ENCODE assay signal across 8 mouse cellular contexts in genomic region chr9:20877118-20878040, GRCm38 (mm10). TPM values are rescaled to one million over a fixed set of nuclear protein-coding genes. Genes with fewer than 3 reads are reported as not detected.
DNase-seq lines count a peak whose midpoint lies in the region; ATAC-seq and TF ChIP-seq lines count a peak whose summit lies in the region.

No protein-coding gene starts in this region.

- H3K9ac ChIP-seq in liver, embryonic 13.5 days: peak overlapping the region; percentile 63

- TF ChIP-seq POLR2A in thymus, adult 2 months (IDR thresholded peaks at IDR 0.05; ENCODE audit: control insufficient read depth, extremely low read depth, insufficient read depth, low read length, poor library complexity): no peak

- no peaks in the 10 kb centered on the region for H3K27me3 ChIP-seq in erythroblast, embryonic 14.5 days (ENCODE audit: control insufficient read depth)
- H3K27me3 ChIP-seq in thymus, adult 2 months (ENCODE audit: control insufficient read depth, insufficient read depth, low read length): no peaks in the 10 kb centered on the region
- H3K27me3 ChIP-seq in liver, embryonic 13.5 days: no peaks in the 10 kb centered on the region

- ATAC-seq in erythroblast, adult 5-6 weeks (replicated peaks; ENCODE audit: low FRiP score, poor library complexity, severe bottlenecking): no peak
- ATAC-seq in liver, embryonic 13.5 days (ENCODE audit: low read depth): no peak

- peaks cover 10% of the 10 kb centered on the region; the same call in 1 of the 2 replicates for H3K36me3 ChIP-seq in erythroblast, embryonic 14.5 days (ENCODE audit: control insufficient read depth)
- H3K36me3 ChIP-seq in thymus, adult 2 months (ENCODE audit: control insufficient read depth, insufficient read depth, low read length): no peaks in the 10 kb centered on the region
- H3K36me3 ChIP-seq in liver, embryonic 13.5 days: peaks cover 5% of the 10 kb centered on the region

- DNase-seq in thymus, adult 2 months: no peak
- DNase-seq in thymus, postnatal 4 days: no peak
- DNase-seq in liver, embryonic 13.5 days: no peak
- DNase-seq in embryo, embryonic 10.5 days (ENCODE audit: low spot score): no peak
- DNase-seq in left cerebral cortex, postnatal 14 days (ENCODE audit: low spot score in 2 of 2): no peak
- DNase-seq in cerebellum, postnatal 36 days: no peak

- 31% methylated on average over 14 of the region's 14 CpGs for WGBS in thymus, adult 2 months
- 30% methylated on average over 14 of the region's 14 CpGs for WGBS in liver, embryonic 13.5 days (ENCODE audit: insufficient replicate concordance)

- H3K4me1 ChIP-seq in erythroblast, embryonic 14.5 days (ENCODE audit: control insufficient read depth): peaks cover 40% of the 10 kb centered on the region
- H3K4me1 ChIP-seq in thymus, adult 2 months (replicated peaks; ENCODE audit: control insufficient read depth, insufficient read depth, low read length): peaks cover 7% of the 10 kb centered on the region
- H3K4me1 ChIP-seq in liver, embryonic 13.5 days (replicated peaks): peaks cover 29% of the 10 kb centered on the region

- no peaks in the 10 kb centered on the region for H3K9me3 ChIP-seq in erythroblast, embryonic 14.5 days (ENCODE audit: control insufficient read depth, low read length)
- H3K9me3 ChIP-seq in liver, embryonic 13.5 days (replicated peaks): no peaks in the 10 kb centered on the region

- H3K27ac ChIP-seq in thymus, adult 2 months (ENCODE audit: control insufficient read depth, insufficient read depth, low read length): no peak overlapping the region
- H3K27ac ChIP-seq in liver, embryonic 13.5 days: peak overlapping the region; percentile 90

- intact Hi-C loops in left cerebral cortex, postnatal 14 days (cut with DNase I): no loop called here

- peak overlapping the region; percentile 88 for H3K4me2 ChIP-seq in liver, embryonic 13.5 days

- TF ChIP-seq CTCF in thymus, adult 2 months (IDR thresholded peaks at IDR 0.05; ENCODE audit: borderline replicate concordance, control insufficient read depth, extremely low read depth, insufficient read depth, low read length, poor library complexity): no peak

- peak overlapping the region; percentile 68 for H3K4me3 ChIP-seq in erythroblast, embryonic 14.5 days (replicated peaks)
- peak overlapping the region; percentile 53 for H3K4me3 ChIP-seq in thymus, adult 2 months (ENCODE audit: control insufficient read depth, insufficient read depth, low read length)
- H3K4me3 ChIP-seq in liver, embryonic 13.5 days (replicated peaks): peak overlapping the region; percentile 60

RNA-seq across cellular contexts. Expression of gene Angptl6, which starts 2.1 kb away (rescaled TPM):
- 0.06 and 0.19 TPM in 2 replicates for polyA plus RNA-seq in erythroblast, embryonic 14.5 days (2012)
- total RNA-seq in erythroblast, adult 5-6 weeks (2015; ENCODE audit: low replicate concordance): not detected in 2 replicates
- total RNA-seq in erythroblast, adult 5-6 weeks (2017; ENCODE audit: low replicate concordance): not detected in 2 replicates
- 8.7 and 8.8 TPM in 2 replicates for polyA plus RNA-seq in thymus, adult 2 months (2012; rRNA removed)
- 9.4 and 10.1 TPM in 2 replicates for polyA plus RNA-seq in liver, embryonic 13.5 days (2015; fragmentation: Nextera tagmentation; extraction: Ambion mirVana)
- 10 to 100 TPM; 10.3 to 11.1 TPM for total RNA-seq in left cerebral cortex, postnatal 14 days (2021)

RNA-seq across cellular contexts. Expression of gene A230050P20Rik, which starts 8.9 kb away (rescaled TPM):
- polyA plus RNA-seq in erythroblast, embryonic 14.5 days (2012): 0.29 and 0.57 TPM in 2 replicates
- 1.3 and 1.5 TPM in 2 replicates for total RNA-seq in erythroblast, adult 5-6 weeks (2015; ENCODE audit: low replicate concordance)
- total RNA-seq in erythroblast, adult 5-6 weeks (2017; ENCODE audit: low replicate concordance): 1.4 and 4.9 TPM in 2 replicates
- 93.1 and 103 TPM in 2 replicates for polyA plus RNA-seq in thymus, adult 2 months (2012; rRNA removed)
- 4.2 and 4.8 TPM in 2 replicates for polyA plus RNA-seq in liver, embryonic 13.5 days (2015; fragmentation: Nextera tagmentation; extraction: Ambion mirVana)
- 10 to 100 TPM; 54.4 to 57.9 TPM for total RNA-seq in left cerebral cortex, postnatal 14 days (2021)

RNA-seq across cellular contexts. Expression of gene Ppan, which starts 10.6 kb away (rescaled TPM):
- polyA plus RNA-seq in erythroblast, embryonic 14.5 days (2012): 14.9 and 16.4 TPM in 2 replicates
- 2.3 and 9.8 TPM in 2 replicates for total RNA-seq in erythroblast, adult 5-6 weeks (2015; ENCODE audit: low replicate concordance)
- 13.0 and 15.4 TPM in 2 replicates for total RNA-seq in erythroblast, adult 5-6 weeks (2017; ENCODE audit: low replicate concordance)
- polyA plus RNA-seq in thymus, adult 2 months (2012; rRNA removed): 121 and 140 TPM in 2 replicates
- 89.6 and 90.5 TPM in 2 replicates for polyA plus RNA-seq in liver, embryonic 13.5 days (2015; fragmentation: Nextera tagmentation; extraction: Ambion mirVana)
- 10 to 100 TPM; 22.8 to 25.7 TPM for total RNA-seq in left cerebral cortex, postnatal 14 days (2021)

RNA-seq across cellular contexts. Expression of gene Eif3g, which starts 21.0 kb away (rescaled TPM):
- 46.8 and 55.3 TPM in 2 replicates for polyA plus RNA-seq in erythroblast, embryonic 14.5 days (2012)
- 26.3 and 41.0 TPM in 2 replicates for total RNA-seq in erythroblast, adult 5-6 weeks (2015; ENCODE audit: low replicate concordance)
- total RNA-seq in erythroblast, adult 5-6 weeks (2017; ENCODE audit: low replicate concordance): 23.2 and 23.7 TPM in 2 replicates
- 137 and 140 TPM in 2 replicates for polyA plus RNA-seq in thymus, adult 2 months (2012; rRNA removed)
- polyA plus RNA-seq in liver, embryonic 13.5 days (2015; fragmentation: Nextera tagmentation; extraction: Ambion mirVana): 282 and 290 TPM in 2 replicates
- total RNA-seq in left cerebral cortex, postnatal 14 days (2021): 100 to 1,000 TPM; 119 to 124 TPM

RNA-seq across cellular contexts. Expression of gene Rdh8, which starts 59.1 kb away (rescaled TPM):
- polyA plus RNA-seq in erythroblast, embryonic 14.5 days (2012): not detected in 2 replicates
- total RNA-seq in erythroblast, adult 5-6 weeks (2015; ENCODE audit: low replicate concordance): not detected in 2 replicates
- not detected in 2 replicates for total RNA-seq in erythroblast, adult 5-6 weeks (2017; ENCODE audit: low replicate concordance)
- not detected in 2 replicates for polyA plus RNA-seq in thymus, adult 2 months (2012; rRNA removed)
- not detected in 2 replicates for polyA plus RNA-seq in liver, embryonic 13.5 days (2015; fragmentation: Nextera tagmentation; extraction: Ambion mirVana)
- total RNA-seq in left cerebral cortex, postnatal 14 days (2021): not detected

Comparison
In these comparisons a context has a peak if more than half of its experiments do, and no peak if none do; other contexts are left out.
1. RNA of gene A230050P20Rik, which starts 8.9 kb away (polyA plus RNA-seq): 93.1 to 103 TPM in thymus, adult 2 months; 4.2 to 4.8 TPM in liver, embryonic 13.5 days and 0.29 to 0.57 TPM in erythroblast, embryonic 14.5 days; every median in the first group is over 10 times any median in the second.
2. Peak in every context shown above with its lines, with median percentiles within 50 percentile points of each other: H3K4me3 ChIP-seq.